Mouse (Mus musculus): ENCODE results near the gene Ppp2r5a. TPM values are rescaled to one million over a fixed set of nuclear protein-coding genes. Genes with fewer than 3 reads are reported as not detected.

Ppp2r5a gene
- polyA plus RNA-seq, 1 experiment = 91.0 TPM

DNA sequence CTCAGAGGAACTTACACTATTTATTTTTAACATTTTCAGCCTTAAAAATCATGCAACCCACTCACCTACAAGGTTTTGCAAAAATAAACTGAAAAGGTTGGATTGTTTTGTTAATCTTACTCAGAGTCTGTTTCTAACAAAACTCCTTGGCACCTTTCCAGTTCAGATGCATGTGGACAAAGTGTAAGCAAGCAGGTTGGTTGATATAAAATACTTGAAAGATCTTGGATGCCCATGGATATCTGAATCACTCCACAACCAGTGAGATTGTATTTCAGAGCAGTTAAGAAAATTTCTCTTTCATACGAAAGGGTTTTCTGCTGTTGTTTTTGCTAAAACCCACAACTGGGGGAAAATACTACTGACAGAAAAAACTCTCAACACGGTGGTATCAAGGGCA, 8.9 kb downstream of the Ppp2r5a start:
- Histone ChIP-seq H3K4me3 (replicated peaks; ENCODE audit: extremely low read depth, low read depth, low read length) (peak overlapping the region; percentile 45), H3K4me1 (ENCODE audit: control insufficient read depth, insufficient read depth, low read length) (peaks cover 23% of the 10 kb centered on the region)
- TF ChIP-seq CTCF (IDR thresholded peaks at IDR 0.05; ENCODE audit: insufficient read depth, low read length) (no peak), POLR2A (IDR thresholded peaks at IDR 0.05; ENCODE audit: borderline replicate concordance, extremely low read depth, low read depth, low read length) (no peak)
- no peak for DNase-seq
- 6% methylated on average over 2 of the region's 2 CpGs for WGBS

DNA sequence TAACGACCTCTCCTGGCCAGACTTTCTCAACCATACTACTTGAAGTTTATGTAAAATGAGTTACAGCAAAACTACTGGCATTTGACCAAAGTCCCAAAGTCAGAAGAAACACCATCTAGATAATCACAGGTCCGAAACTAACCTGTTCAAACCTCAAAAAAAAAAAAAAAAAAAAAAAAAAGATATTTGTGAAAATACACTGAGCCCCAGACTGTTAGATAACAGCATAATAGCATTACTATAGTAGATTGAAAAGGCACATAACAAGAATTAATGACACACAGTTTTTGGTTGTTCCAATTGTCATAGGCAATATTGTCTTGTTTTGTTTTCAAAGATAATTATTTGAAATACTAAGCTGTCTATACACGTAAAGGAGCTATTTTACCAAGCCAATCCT, 9.5 kb downstream of the Ppp2r5a start:
- peak overlapping the region; percentile 42 for H3K4me3 ChIP-seq (replicated peaks; ENCODE audit: extremely low read depth, low read depth, low read length)
- DNase-seq = no peak
- no peak for TF ChIP-seq POLR2A (IDR thresholded peaks at IDR 0.05; ENCODE audit: borderline replicate concordance, extremely low read depth, low read depth, low read length)
- no peak for TF ChIP-seq CTCF (IDR thresholded peaks at IDR 0.05; ENCODE audit: insufficient read depth, low read length)
- 35% methylated on average over 3 of the region's 3 CpGs for WGBS
- H3K4me1 ChIP-seq (ENCODE audit: control insufficient read depth, insufficient read depth, low read length) = peaks cover 23% of the 10 kb centered on the region

DNA sequence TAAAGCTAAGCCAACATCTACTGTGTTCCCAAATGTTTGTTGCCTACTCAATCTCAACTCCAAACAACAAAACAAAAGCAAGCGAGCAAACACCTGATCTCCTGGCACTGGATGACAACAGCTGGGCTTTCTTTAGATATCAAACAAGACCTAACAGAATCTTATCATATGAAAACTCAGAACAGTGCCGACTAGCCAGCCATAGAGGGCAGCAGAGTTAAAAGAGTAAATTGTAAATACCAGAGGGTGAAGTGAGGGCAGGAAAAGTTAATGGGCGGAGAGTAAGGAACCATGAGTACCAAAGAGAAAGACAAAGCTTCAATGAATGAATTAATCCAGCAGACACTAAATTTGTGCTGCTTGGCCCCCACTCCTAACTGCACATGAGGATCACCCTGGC, 11.8 kb downstream of the Ppp2r5a start:
- H3K4me1 ChIP-seq (ENCODE audit: control insufficient read depth, insufficient read depth, low read length) = peaks cover 27% of the 10 kb centered on the region
- peak; percentile 42 for DNase-seq
- no peak overlapping the region for H3K4me3 ChIP-seq (replicated peaks; ENCODE audit: extremely low read depth, low read depth, low read length)
- WGBS = 4% methylated on average over 3 of the region's 3 CpGs
- TF ChIP-seq POLR2A (IDR thresholded peaks at IDR 0.05; ENCODE audit: borderline replicate concordance, extremely low read depth, low read depth, low read length) (no peak), CTCF (IDR thresholded peaks at IDR 0.05; ENCODE audit: insufficient read depth, low read length) (no peak)

DNA sequence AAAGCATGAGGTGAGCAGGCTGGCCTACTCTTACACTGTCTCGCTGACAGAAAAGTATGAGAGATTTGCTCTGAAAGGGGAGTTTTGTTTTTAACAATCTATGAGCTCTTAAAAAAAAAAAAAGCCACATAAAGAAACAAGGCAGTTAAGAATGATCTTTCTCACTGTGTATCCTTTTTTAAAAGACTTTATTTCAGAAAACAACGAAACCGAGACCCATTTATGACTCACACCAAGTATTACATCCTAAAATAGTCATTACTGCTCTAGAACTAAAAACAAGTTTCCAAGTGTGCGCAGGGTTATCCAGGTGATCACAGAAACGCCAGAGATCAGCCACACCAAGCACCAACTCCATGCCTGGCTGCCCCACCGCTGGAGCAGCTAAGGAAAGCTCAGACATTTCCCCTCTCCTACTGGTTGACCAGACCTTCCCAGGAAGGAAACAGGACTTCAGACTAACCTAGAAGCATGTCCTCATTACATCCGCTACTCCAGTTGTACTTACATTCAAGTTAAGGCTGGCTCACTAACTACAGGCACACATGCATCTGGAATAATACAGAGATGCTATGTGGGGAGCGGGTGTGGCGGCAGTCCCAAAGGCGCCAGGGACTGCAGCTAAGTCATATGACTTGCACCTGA, 18.2 kb downstream of the Ppp2r5a start:
- DNase-seq = no peak
- 80% methylated on average over 10 of the region's 10 CpGs for WGBS
- no peak overlapping the region for H3K4me3 ChIP-seq (replicated peaks; ENCODE audit: extremely low read depth, low read depth, low read length)
- no peak for TF ChIP-seq POLR2A (IDR thresholded peaks at IDR 0.05; ENCODE audit: borderline replicate concordance, extremely low read depth, low read depth, low read length)
- no peak for TF ChIP-seq CTCF (IDR thresholded peaks at IDR 0.05; ENCODE audit: insufficient read depth, low read length)
- H3K4me1 ChIP-seq (ENCODE audit: control insufficient read depth, insufficient read depth, low read length) = peaks cover 18% of the 10 kb centered on the region

DNA sequence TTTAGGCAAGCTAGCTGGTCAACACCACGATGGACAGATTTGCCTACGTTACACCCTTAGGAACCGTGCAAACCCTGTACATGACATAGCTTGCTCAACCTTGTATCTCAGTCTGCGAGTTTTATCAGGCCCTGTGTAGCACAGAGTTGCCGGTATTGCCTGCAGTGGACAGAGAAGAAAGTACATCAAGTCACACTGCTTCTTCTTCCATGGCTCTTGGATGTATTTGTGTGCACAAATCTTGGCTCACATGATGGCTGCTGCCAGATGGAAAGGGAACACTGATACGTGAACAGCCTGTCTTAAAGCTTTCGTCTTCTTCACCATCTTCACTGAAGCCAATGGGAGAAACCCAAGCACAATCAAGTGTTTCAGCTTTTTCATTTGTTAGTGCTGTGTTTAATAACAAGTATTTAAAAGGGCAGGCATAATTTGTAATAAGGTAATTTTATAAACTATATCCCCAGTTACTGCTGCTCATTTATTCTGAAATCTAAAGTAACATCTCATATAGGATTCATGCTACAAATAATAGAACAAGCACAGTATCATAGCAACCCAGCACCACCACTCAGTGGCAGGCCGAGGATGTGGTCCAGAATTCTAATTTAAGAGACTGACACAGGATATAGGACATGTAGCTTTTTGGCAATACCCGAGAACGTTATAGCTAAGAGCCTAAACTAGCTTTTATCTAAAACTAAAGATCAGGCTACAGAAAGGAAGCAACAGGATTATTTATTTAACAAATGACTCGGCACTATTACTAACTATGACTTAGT, 20.9 kb downstream of the Ppp2r5a start:
- WGBS = 60% methylated on average over 11 of the region's 11 CpGs
- DNase-seq = no peak
- H3K4me1 ChIP-seq (ENCODE audit: control insufficient read depth, insufficient read depth, low read length) = peaks cover 20% of the 10 kb centered on the region
- TF ChIP-seq POLR2A (IDR thresholded peaks at IDR 0.05; ENCODE audit: borderline replicate concordance, extremely low read depth, low read depth, low read length) (no peak), CTCF (IDR thresholded peaks at IDR 0.05; ENCODE audit: insufficient read depth, low read length) (no peak)
- no peak overlapping the region for H3K4me3 ChIP-seq (replicated peaks; ENCODE audit: extremely low read depth, low read depth, low read length)

DNA sequence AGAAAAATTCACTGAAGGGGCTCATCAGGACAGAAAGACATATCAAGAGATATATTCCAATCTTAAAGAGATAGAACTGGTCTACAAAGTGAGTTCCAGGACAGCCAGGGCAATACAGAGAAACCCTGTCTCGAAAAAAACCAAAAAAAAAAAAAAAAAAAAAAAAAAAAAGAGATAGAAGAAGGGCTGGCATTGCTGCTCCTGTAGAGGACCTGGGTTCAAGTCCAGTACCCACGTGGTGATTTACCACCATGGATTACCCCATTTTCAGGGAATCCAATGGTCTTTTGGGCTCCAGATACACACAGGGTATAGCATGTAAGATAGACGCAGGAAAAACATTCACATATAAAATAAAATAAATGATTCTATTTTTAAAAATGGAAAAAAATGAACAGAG, 22.2 kb downstream of the Ppp2r5a start:
- no peak overlapping the region for H3K4me3 ChIP-seq (replicated peaks; ENCODE audit: extremely low read depth, low read depth, low read length)
- TF ChIP-seq CTCF (IDR thresholded peaks at IDR 0.05; ENCODE audit: insufficient read depth, low read length) (no peak), POLR2A (IDR thresholded peaks at IDR 0.05; ENCODE audit: borderline replicate concordance, extremely low read depth, low read depth, low read length) (no peak)
- peaks cover 20% of the 10 kb centered on the region for H3K4me1 ChIP-seq (ENCODE audit: control insufficient read depth, insufficient read depth, low read length)
- DNase-seq = no peak
- 89% methylated on average over 3 of the region's 3 CpGs for WGBS

DNA sequence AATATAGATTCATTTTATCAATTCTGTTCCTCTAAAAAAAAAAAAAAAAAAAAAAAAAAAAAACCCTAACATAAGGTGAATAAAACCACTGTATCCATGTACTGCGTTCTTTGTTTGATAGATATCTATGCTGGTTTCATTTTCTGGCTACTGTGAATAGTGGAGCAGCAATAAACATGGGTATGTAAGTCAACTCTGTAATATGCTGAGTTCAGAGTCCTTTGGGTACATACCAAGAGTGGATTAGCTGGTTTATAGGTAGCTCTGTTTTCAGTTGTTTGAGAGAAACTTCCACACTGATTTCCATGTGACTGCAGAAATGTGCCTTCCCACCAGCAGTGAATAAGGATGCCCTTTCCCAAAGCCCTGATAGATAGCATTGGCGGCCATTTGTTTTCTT, 25.0 kb downstream of the Ppp2r5a start:
- TF ChIP-seq CTCF (IDR thresholded peaks at IDR 0.05; ENCODE audit: insufficient read depth, low read length) (no peak), POLR2A (IDR thresholded peaks at IDR 0.05; ENCODE audit: borderline replicate concordance, extremely low read depth, low read depth, low read length) (no peak)
- 80% methylated on average over 2 of the region's 2 CpGs for WGBS
- Histone ChIP-seq H3K4me3 (replicated peaks; ENCODE audit: extremely low read depth, low read depth, low read length) (no peak overlapping the region), H3K4me1 (ENCODE audit: control insufficient read depth, insufficient read depth, low read length) (peaks cover 19% of the 10 kb centered on the region)
- DNase-seq = no peak

DNA sequence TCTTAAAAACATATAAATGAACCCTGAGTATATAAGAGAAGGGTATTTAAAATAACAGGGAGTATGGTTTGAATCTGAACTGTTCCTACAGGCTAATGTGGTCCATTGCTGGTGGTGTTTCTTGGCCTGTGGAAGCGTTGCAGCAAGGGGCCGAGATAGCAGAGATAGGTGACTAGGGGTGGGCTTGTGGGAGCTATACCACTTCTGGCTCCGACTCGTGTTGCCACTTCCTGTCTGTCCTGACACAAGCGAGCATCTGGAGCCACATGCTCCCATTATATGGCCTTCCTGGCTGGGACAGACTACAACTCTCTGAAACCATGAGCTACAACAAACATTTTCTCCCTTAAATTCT, 27.5 kb downstream of the Ppp2r5a start:
- Histone ChIP-seq H3K4me1 (ENCODE audit: control insufficient read depth, insufficient read depth, low read length) (peaks cover 14% of the 10 kb centered on the region), H3K4me3 (replicated peaks; ENCODE audit: extremely low read depth, low read depth, low read length) (no peak overlapping the region)
- WGBS = 66% methylated on average over 5 of the region's 5 CpGs
- no peak for DNase-seq
- TF ChIP-seq CTCF (IDR thresholded peaks at IDR 0.05; ENCODE audit: insufficient read depth, low read length) = no peak
- TF ChIP-seq POLR2A (IDR thresholded peaks at IDR 0.05; ENCODE audit: borderline replicate concordance, extremely low read depth, low read depth, low read length) = no peak

DNA sequence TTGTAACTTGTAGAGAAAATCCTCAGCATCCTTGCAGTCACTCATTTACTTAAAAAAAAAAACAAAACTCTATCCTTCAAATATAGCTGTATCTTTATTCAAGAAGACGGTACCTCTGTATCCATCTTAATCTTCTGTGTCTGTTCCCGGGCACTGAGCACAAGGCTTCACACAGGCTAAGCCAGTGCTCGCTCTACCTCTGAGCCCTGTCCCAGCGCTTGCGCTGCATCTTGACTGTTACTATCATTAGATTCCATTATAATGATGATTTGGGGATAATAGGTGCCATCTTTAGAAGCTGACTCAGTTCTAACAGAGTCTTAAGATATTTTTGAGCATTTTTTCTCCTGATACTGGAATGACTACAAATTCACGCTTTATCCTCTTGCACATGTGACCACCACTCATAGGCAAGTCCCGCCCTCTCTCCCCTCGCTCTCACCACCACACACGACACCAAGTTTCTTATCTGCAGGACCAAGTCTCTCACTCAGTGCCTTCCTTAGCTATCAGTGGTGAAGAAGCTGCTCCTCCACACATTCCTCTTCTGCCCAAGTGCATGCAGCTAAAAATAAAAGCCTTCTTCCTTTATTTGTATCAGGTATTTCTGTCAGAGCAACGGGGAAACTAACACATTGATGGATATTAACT, 28.0 kb downstream of the Ppp2r5a start:
- H3K4me1 ChIP-seq (ENCODE audit: control insufficient read depth, insufficient read depth, low read length) = peaks cover 10% of the 10 kb centered on the region
- no peak for DNase-seq
- TF ChIP-seq POLR2A (IDR thresholded peaks at IDR 0.05; ENCODE audit: borderline replicate concordance, extremely low read depth, low read depth, low read length) = no peak
- no peak for TF ChIP-seq CTCF (IDR thresholded peaks at IDR 0.05; ENCODE audit: insufficient read depth, low read length)
- 77% methylated on average over 10 of the region's 10 CpGs for WGBS
- H3K4me3 ChIP-seq (replicated peaks; ENCODE audit: extremely low read depth, low read depth, low read length) = no peak overlapping the region
